Mouse (Mus musculus): ENCODE measurements around the gene Uggt1. TPM values are rescaled to one million over a fixed set of nuclear protein-coding genes. Genes with fewer than 3 reads are reported as not detected.

The Uggt1 gene
- total RNA-seq, 2 experiments from 2014 or later: 77.7 to 125 TPM

GRCm38 (mm10) chr1:36194482-36194881 lies 50.0 kb downstream of the Uggt1 start:
- ATAC-seq (ENCODE audit: poor library complexity, severe bottlenecking): no peak

GRCm38 (mm10) chr1:36191966-36192365 lies 52.6 kb downstream of the Uggt1 start:
- ATAC-seq (ENCODE audit: poor library complexity, severe bottlenecking): no peak

GRCm38 (mm10) chr1:36180038-36180437 lies 64.5 kb downstream of the Uggt1 start:
- no peak for ATAC-seq (ENCODE audit: poor library complexity, severe bottlenecking)

- no peak for ATAC-seq (ENCODE audit: poor library complexity, severe bottlenecking)
These were observed 71.1 kb downstream of the Uggt1 start for GRCm38 (mm10) chr1:36173461-36173860.

GRCm38 (mm10) chr1:36172941-36173340 lies 71.6 kb downstream of the Uggt1 start:
- ATAC-seq (ENCODE audit: poor library complexity, severe bottlenecking): no peak

- ATAC-seq (ENCODE audit: poor library complexity, severe bottlenecking): peak; percentile 97
These were observed 81.8 kb downstream of the Uggt1 start for GRCm38 (mm10) chr1:36162687-36163086.

- no peak for ATAC-seq (ENCODE audit: poor library complexity, severe bottlenecking)
These were observed 83.3 kb downstream of the Uggt1 start for GRCm38 (mm10) chr1:36161208-36161607.

- ATAC-seq (ENCODE audit: poor library complexity, severe bottlenecking): peak; percentile 37; the same call in 1 of the 2 replicates
These were observed 84.3 kb downstream of the Uggt1 start for GRCm38 (mm10) chr1:36160246-36160645.

- ATAC-seq (ENCODE audit: poor library complexity, severe bottlenecking): peak; percentile 70
These were observed 95.1 kb downstream of the Uggt1 start for GRCm38 (mm10) chr1:36149411-36149810.

GRCm38 (mm10) chr1:36148809-36149208 lies 95.7 kb downstream of the Uggt1 start:
- ATAC-seq (ENCODE audit: poor library complexity, severe bottlenecking): no peak

GRCm38 (mm10) chr1:36145050-36145449 lies 99.5 kb downstream of the Uggt1 start:
- no peak for ATAC-seq (ENCODE audit: poor library complexity, severe bottlenecking)

- ATAC-seq (ENCODE audit: poor library complexity, severe bottlenecking): no peak
These were observed 104.2 kb downstream of the Uggt1 start for GRCm38 (mm10) chr1:36140311-36140710.

GRCm38 (mm10) chr1:36134584-36134983 lies 109.9 kb downstream of the Uggt1 start:
- ATAC-seq (ENCODE audit: poor library complexity, severe bottlenecking): peak; percentile 58

- peak; percentile 33; the same call in 1 of the 2 replicates for ATAC-seq (ENCODE audit: poor library complexity, severe bottlenecking)
These were observed 110.9 kb downstream of the Uggt1 start for GRCm38 (mm10) chr1:36133647-36134046.

GRCm38 (mm10) chr1:36133041-36133440 lies 111.5 kb downstream of the Uggt1 start:
- ATAC-seq (ENCODE audit: poor library complexity, severe bottlenecking): peak; percentile 30; the same call in 1 of the 2 replicates

GRCm38 (mm10) chr1:36132211-36132610 lies 112.3 kb downstream of the Uggt1 start:
- no peak for ATAC-seq (ENCODE audit: poor library complexity, severe bottlenecking)

- no peak for ATAC-seq (ENCODE audit: poor library complexity, severe bottlenecking)
These were observed 112.8 kb downstream of the Uggt1 start for GRCm38 (mm10) chr1:36131766-36132165.

- ATAC-seq (ENCODE audit: poor library complexity, severe bottlenecking): no peak
These were observed 113.4 kb downstream of the Uggt1 start for GRCm38 (mm10) chr1:36131154-36131553.

- peak; percentile 36 for ATAC-seq (ENCODE audit: poor library complexity, severe bottlenecking)
These were observed 114.0 kb downstream of the Uggt1 start for GRCm38 (mm10) chr1:36130307-36131035.

GRCm38 (mm10) chr1:36129881-36130280 lies 114.6 kb downstream of the Uggt1 start:
- ATAC-seq (ENCODE audit: poor library complexity, severe bottlenecking): no peak

- ATAC-seq (ENCODE audit: poor library complexity, severe bottlenecking): peak; percentile 56
These were observed 115.4 kb downstream of the Uggt1 start for GRCm38 (mm10) chr1:36129126-36129525.

- ATAC-seq (ENCODE audit: poor library complexity, severe bottlenecking): no peak
These were observed 119.4 kb downstream of the Uggt1 start for GRCm38 (mm10) chr1:36125076-36125475.

- peak; percentile 65 for ATAC-seq (ENCODE audit: poor library complexity, severe bottlenecking)
These were observed 123.3 kb downstream of the Uggt1 start for GRCm38 (mm10) chr1:36121172-36121571.

All from megakaryocyte, adult 5-6 weeks (primary cell).